Comparison of ENCODE assay signal across 17 mouse cellular contexts in genomic region chr9:60712011-60712410, GRCm38 (mm10). TPM values are rescaled to one million over a fixed set of nuclear protein-coding genes. Genes with fewer than 3 reads are reported as not detected.
DNase-seq lines count a peak whose midpoint lies in the region; ATAC-seq and TF ChIP-seq lines count a peak whose summit lies in the region.
"Had no signal": no experiment of that assay in that cellular context is flagged by ENCODE, and none has a peak within 500 bp of the region (broad histone marks: within the 10 kb centered on the region; RNA-seq: fewer than 3 reads in every experiment).

No protein-coding gene starts in this region.

- TF ChIP-seq CTCF in layer of hippocampus, adult 2 months (conservative IDR thresholded peaks at IDR 0.05), result no peak

- no peaks in the 10 kb centered on the region for H3K9me3 ChIP-seq in embryonic facial prominence, embryonic 13.5 days
- H3K9me3 ChIP-seq in embryonic facial prominence, embryonic 10.5 days, result no peaks in the 10 kb centered on the region
- no peaks in the 10 kb centered on the region for H3K9me3 ChIP-seq in neural tube, embryonic 13.5 days
- no peaks in the 10 kb centered on the region for H3K9me3 ChIP-seq in neural tube, embryonic 15.5 days (replicated peaks)
- no peaks in the 10 kb centered on the region for H3K9me3 ChIP-seq in forebrain, embryonic 12.5 days
- H3K9me3 ChIP-seq: embryonic facial prominence, embryonic 15.5 days; forebrain, embryonic 13.5 days; heart, embryonic 15.5 days; limb, embryonic 15.5 days had no signal

- WGBS in embryonic facial prominence, embryonic 13.5 days, result 76% methylated on average over 5 of the region's 5 CpGs
- WGBS in embryonic facial prominence, embryonic 10.5 days, result 82% methylated on average over 5 of the region's 5 CpGs
- 83% methylated on average over 5 of the region's 5 CpGs for WGBS in neural tube, embryonic 13.5 days
- 76% methylated on average over 5 of the region's 5 CpGs for WGBS in neural tube, embryonic 15.5 days
- WGBS in forebrain, embryonic 12.5 days, result 81% methylated on average over 5 of the region's 5 CpGs

- DNase-seq in embryonic facial prominence, embryonic 10.5 days (ENCODE audit: low spot score), result no peak
- no peak for DNase-seq in layer of hippocampus, adult 2 months (ENCODE audit: low spot score in 2 of 2)
- DNase-seq in layer of hippocampus, postnatal 10 days (ENCODE audit: low spot score in 2 of 2), result no peak
- DNase-seq in neural tube, embryonic 10.5 days (ENCODE audit: extremely low spot score, low spot score), result no peak
- DNase-seq: thymus, postnatal 14 days had no signal

- peaks cover 31% of the 10 kb centered on the region for H3K4me1 ChIP-seq in embryonic facial prominence, embryonic 13.5 days
- H3K4me1 ChIP-seq in embryonic facial prominence, embryonic 10.5 days, result peaks cover 25% of the 10 kb centered on the region
- H3K4me1 ChIP-seq in neural tube, embryonic 13.5 days (replicated peaks), result peaks cover 30% of the 10 kb centered on the region
- H3K4me1 ChIP-seq in neural tube, embryonic 15.5 days, result peaks cover 38% of the 10 kb centered on the region
- peaks cover 6% of the 10 kb centered on the region; the same call in 1 of the 2 replicates for H3K4me1 ChIP-seq in forebrain, embryonic 12.5 days

- H3K4me3 ChIP-seq in embryonic facial prominence, embryonic 13.5 days, result no peak overlapping the region
- H3K4me3 ChIP-seq in embryonic facial prominence, embryonic 10.5 days, result no peak overlapping the region
- H3K4me3 ChIP-seq in layer of hippocampus, adult 2 months, result peak overlapping the region; percentile 92; the same call in 1 of the 2 replicates
- no peak overlapping the region for H3K4me3 ChIP-seq in neural tube, embryonic 13.5 days
- no peak overlapping the region for H3K4me3 ChIP-seq in neural tube, embryonic 15.5 days (replicated peaks)
- H3K4me3 ChIP-seq in forebrain, embryonic 12.5 days (replicated peaks), result no peak overlapping the region

- no peak overlapping the region for H3K27ac ChIP-seq in embryonic facial prominence, embryonic 13.5 days
- H3K27ac ChIP-seq in embryonic facial prominence, embryonic 10.5 days (replicated peaks), result no peak overlapping the region
- peak overlapping the region; percentile 100 for H3K27ac ChIP-seq in layer of hippocampus, adult 2 months
- H3K27ac ChIP-seq in neural tube, embryonic 13.5 days (replicated peaks), result no peak overlapping the region
- peak overlapping the region; percentile 76; the same call in 1 of the 2 replicates for H3K27ac ChIP-seq in neural tube, embryonic 15.5 days (replicated peaks)
- H3K27ac ChIP-seq in forebrain, embryonic 12.5 days, result no peak overlapping the region
- H3K27ac ChIP-seq: embryonic facial prominence, embryonic 15.5 days; forebrain, embryonic 13.5 days; heart, embryonic 15.5 days; limb, embryonic 15.5 days; midbrain, embryonic 12.5 days had no signal

- ATAC-seq in embryonic facial prominence, embryonic 13.5 days (ENCODE audit: insufficient number of reproducible peaks, insufficient read depth, low FRiP score, low TSS enrichment, low read depth), result no peak
- no peak for ATAC-seq in neural tube, embryonic 13.5 days (ENCODE audit: low read depth)
- ATAC-seq in neural tube, embryonic 15.5 days (ENCODE audit: low FRiP score), result no peak
- no peak for ATAC-seq in forebrain, embryonic 12.5 days (ENCODE audit: low FRiP score)
- ATAC-seq: Patski had no signal

- H3K4me2 ChIP-seq in embryonic facial prominence, embryonic 13.5 days, result peak overlapping the region; percentile 95; the same call in 1 of the 2 replicates
- peak overlapping the region; percentile 95; the same call in 1 of the 2 replicates for H3K4me2 ChIP-seq in neural tube, embryonic 13.5 days
- peak overlapping the region; percentile 96 for H3K4me2 ChIP-seq in neural tube, embryonic 15.5 days
- no peak overlapping the region for H3K4me2 ChIP-seq in forebrain, embryonic 12.5 days

- H3K36me3 ChIP-seq in embryonic facial prominence, embryonic 13.5 days, result no peaks in the 10 kb centered on the region
- H3K36me3 ChIP-seq in embryonic facial prominence, embryonic 10.5 days (replicated peaks), result no peaks in the 10 kb centered on the region
- H3K36me3 ChIP-seq in neural tube, embryonic 13.5 days, result no peaks in the 10 kb centered on the region
- no peaks in the 10 kb centered on the region for H3K36me3 ChIP-seq in neural tube, embryonic 15.5 days
- no peaks in the 10 kb centered on the region for H3K36me3 ChIP-seq in forebrain, embryonic 12.5 days (replicated peaks)
- H3K36me3 ChIP-seq: embryonic facial prominence, embryonic 15.5 days; heart, embryonic 15.5 days; limb, embryonic 15.5 days; midbrain, embryonic 12.5 days had no signal

- H3K27me3 ChIP-seq in embryonic facial prominence, embryonic 13.5 days, result peaks cover 8% of the 10 kb centered on the region; the same call in 1 of the 2 replicates
- peaks cover 39% of the 10 kb centered on the region for H3K27me3 ChIP-seq in embryonic facial prominence, embryonic 10.5 days (replicated peaks; ENCODE audit: low read depth, poor library complexity, severe bottlenecking)
- peaks cover 7% of the 10 kb centered on the region for H3K27me3 ChIP-seq in neural tube, embryonic 13.5 days
- H3K27me3 ChIP-seq in neural tube, embryonic 15.5 days (replicated peaks), result no peaks in the 10 kb centered on the region
- peaks cover 27% of the 10 kb centered on the region for H3K27me3 ChIP-seq in forebrain, embryonic 12.5 days
- H3K27me3 ChIP-seq: embryonic facial prominence, embryonic 15.5 days; limb, embryonic 15.5 days; Patski had no signal

- no peak overlapping the region for H3K9ac ChIP-seq in embryonic facial prominence, embryonic 13.5 days
- H3K9ac ChIP-seq in neural tube, embryonic 13.5 days, result no peak overlapping the region
- no peak overlapping the region for H3K9ac ChIP-seq in neural tube, embryonic 15.5 days (replicated peaks)
- H3K9ac ChIP-seq in forebrain, embryonic 12.5 days, result no peak overlapping the region

RNA-seq across cellular contexts. Expression of gene Larp6, which starts 0.8 kb away (rescaled TPM):
- polyA plus RNA-seq in embryonic facial prominence, embryonic 13.5 days (2015; fragmentation: Nextera tagmentation; extraction: Ambion mirVana), result 4.8 and 5.1 TPM in 2 replicates
- 0.72 TPM in 2 replicates for polyA plus RNA-seq in embryonic facial prominence, embryonic 10.5 days (2016; fragmentation: Nextera tagmentation; extraction: Ambion mirVana)
- 10 to 100 TPM; 37.9 to 39.2 TPM for total RNA-seq in layer of hippocampus, adult 2 months (2021)
- 10 to 100 TPM; 32.8 to 33.6 TPM for total RNA-seq in layer of hippocampus, postnatal 10 days (2021)
- polyA plus RNA-seq in neural tube, embryonic 13.5 days (2015; fragmentation: Nextera tagmentation; extraction: Ambion mirVana), result 10.6 and 11.9 TPM in 2 replicates
- 21.5 and 24.1 TPM in 2 replicates for polyA plus RNA-seq in neural tube, embryonic 15.5 days (2015; fragmentation: Nextera tagmentation; extraction: Ambion mirVana)
- polyA plus RNA-seq in forebrain, embryonic 12.5 days (2016; fragmentation: Nextera tagmentation; extraction: Ambion mirVana), result 2.2 and 3.0 TPM in 2 replicates
- total RNA-seq: common myeloid progenitor, adult 5-6 weeks; granulocyte monocyte progenitor cell, adult 5-6 weeks had no signal
- polyA plus RNA-seq: Patski had no signal

RNA-seq across cellular contexts. Expression of gene Lrrc49, which starts 24.1 kb away (rescaled TPM):
- polyA plus RNA-seq in embryonic facial prominence, embryonic 13.5 days (2015; fragmentation: Nextera tagmentation; extraction: Ambion mirVana), result 20.6 and 21.7 TPM in 2 replicates
- polyA plus RNA-seq in embryonic facial prominence, embryonic 10.5 days (2016; fragmentation: Nextera tagmentation; extraction: Ambion mirVana), result 25.9 and 27.1 TPM in 2 replicates
- 10 to 100 TPM; 54.7 to 59.3 TPM for total RNA-seq in layer of hippocampus, adult 2 months (2021)
- total RNA-seq in layer of hippocampus, postnatal 10 days (2021), result 10 to 100 TPM; 62.3 to 64.3 TPM
- 67.9 and 68.2 TPM in 2 replicates for polyA plus RNA-seq in neural tube, embryonic 13.5 days (2015; fragmentation: Nextera tagmentation; extraction: Ambion mirVana)
- 65.7 and 77.7 TPM in 2 replicates for polyA plus RNA-seq in neural tube, embryonic 15.5 days (2015; fragmentation: Nextera tagmentation; extraction: Ambion mirVana)
- 62.4 and 67.4 TPM in 2 replicates for polyA plus RNA-seq in forebrain, embryonic 12.5 days (2016; fragmentation: Nextera tagmentation; extraction: Ambion mirVana)

Comparison
In these comparisons a context has a peak if more than half of its experiments do, and no peak if none do; other contexts are left out.
1. H3K27ac ChIP-seq: peak in layer of hippocampus, adult 2 months (single experiment) and neural tube, embryonic 15.5 days (single experiment); none in embryonic facial prominence, embryonic 13.5 days (single experiment), embryonic facial prominence, embryonic 10.5 days (single experiment), neural tube, embryonic 13.5 days (single experiment) and forebrain, embryonic 12.5 days (single experiment).